Mouse (Mus musculus) E14TG2a.4 (cell line): Measurements from ENCODE around the gene Ovol3.

ENCODE experiments used
- CTCF ChIP-seq: conservative IDR thresholded peaks from 2 replicates; pipeline ENCODE4 v1.5.1; 2014; ENCODE audit warnings: low read length
- NANOG ChIP-seq: IDR thresholded peaks from 2 replicates; pipeline ENCODE4 v1.6.1; 2014; ENCODE audit warnings: borderline replicate concordance, low read length, mixed read lengths
- POU5F1 ChIP-seq: IDR thresholded peaks from 2 replicates; pipeline ENCODE4 v1.6.1; 2014; ENCODE audit warnings: low read length, borderline replicate concordance

GRCm38 (mm10) chr7:30279536-30279935, 44.0 kb upstream of the Ovol3 start:
- no peak for TF ChIP-seq CTCF
- TF ChIP-seq NANOG, result no peak
- TF ChIP-seq POU5F1, result no peak
